Mouse (Mus musculus) spleen, adult 12 weeks (tissue): Measurements from ENCODE around the gene Zfp202.

ENCODE experiments used
- DNase-seq: peaks from one replicate; pipeline ENCODE4 v3.0.0; 2022; ENCODE audit warnings: low spot score

Gene Zfp202

DNA sequence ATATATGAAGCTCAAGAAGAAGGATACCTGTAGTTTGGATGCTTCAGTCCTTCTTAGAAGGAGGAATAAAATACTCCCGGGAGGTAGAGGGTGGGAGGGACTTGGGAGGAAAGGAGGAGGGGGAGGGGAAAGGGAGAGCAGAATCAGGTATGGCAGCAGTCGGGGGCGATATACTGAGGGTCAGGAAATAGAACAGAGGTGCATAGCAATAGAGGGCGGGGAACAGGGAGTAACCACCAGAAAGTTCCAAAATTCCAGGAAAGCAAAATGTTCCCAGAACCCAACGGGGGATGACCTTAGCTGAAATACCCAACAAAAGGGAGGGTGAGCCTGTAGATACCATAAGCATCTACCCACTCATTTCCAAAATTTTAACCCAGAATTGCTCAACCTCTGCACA is 48.2 kb downstream of the Zfp202 start:
- no peak for DNase-seq

DNA sequence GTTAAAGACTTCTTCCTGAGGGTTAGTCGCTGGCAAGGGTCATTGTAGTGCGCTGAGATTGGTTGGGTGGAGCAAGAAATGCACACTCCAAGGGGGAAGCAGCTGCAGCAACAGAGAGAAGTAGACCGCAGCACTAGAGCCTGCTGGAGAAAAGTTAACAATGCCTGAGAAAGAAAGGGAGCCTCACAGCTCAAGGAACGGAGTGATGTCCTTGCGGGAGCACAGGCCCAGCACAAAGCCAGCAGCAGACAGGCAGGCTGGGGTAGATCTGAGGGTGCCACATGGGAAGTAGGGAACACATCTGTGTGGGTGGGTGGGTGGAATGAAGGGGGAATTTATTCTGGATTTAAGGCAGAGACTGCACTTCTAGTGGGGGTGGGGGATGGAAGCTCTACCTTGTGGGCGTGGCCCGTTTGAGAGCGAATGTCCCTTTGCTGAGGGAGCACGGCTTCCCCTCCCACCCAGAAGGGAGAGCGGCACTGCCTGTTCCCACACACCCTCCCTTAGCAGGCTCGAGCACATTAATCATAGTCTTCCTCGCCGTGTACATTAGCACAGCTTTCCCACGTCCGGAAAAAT is 49.2 kb downstream of the Zfp202 start:
- no peak for DNase-seq

DNA sequence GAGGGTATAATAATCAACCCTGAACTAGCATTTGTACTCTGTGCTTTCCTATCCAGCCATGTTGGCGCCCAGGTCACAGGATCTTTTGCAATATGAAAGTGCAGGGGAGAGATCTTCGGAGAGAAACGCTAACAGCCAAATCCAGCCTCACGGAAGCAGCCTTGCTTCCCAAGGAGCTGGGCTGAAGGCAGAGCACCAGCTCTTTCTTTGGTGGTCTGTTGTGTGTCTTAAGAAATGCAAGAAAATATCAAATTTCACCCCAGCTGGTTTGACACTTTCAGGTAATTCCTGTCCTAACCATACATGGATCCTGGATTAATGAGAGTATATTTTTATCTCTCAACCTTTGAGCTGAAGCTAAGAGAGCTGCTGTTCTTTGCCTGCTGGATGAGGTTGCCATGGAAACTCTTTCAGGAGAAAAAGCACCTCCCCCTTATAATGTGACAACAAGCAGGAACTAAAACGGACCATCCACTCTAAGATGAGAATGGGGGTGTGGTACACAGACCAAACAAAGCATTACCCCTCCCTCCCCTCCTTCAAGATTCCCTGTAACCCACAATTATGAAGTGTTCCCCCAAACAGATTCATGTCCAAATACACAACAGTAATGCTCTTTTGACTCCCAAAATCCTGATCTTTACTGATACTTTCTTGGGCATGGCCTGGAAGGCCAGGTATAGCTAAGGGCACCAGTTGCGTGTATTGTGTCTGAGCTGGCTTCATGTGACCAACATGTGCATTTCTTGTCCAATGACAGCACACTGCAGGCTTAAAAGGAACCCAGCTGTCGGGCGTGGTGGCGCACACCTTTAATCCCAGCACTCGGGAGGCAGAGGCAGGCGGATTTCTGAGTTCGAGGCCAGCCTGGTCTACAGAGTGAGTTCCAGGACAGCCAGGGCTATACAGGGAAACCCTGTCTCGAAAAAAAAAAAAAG is 50.1 kb downstream of the Zfp202 start:
- DNase-seq = no peak

DNA sequence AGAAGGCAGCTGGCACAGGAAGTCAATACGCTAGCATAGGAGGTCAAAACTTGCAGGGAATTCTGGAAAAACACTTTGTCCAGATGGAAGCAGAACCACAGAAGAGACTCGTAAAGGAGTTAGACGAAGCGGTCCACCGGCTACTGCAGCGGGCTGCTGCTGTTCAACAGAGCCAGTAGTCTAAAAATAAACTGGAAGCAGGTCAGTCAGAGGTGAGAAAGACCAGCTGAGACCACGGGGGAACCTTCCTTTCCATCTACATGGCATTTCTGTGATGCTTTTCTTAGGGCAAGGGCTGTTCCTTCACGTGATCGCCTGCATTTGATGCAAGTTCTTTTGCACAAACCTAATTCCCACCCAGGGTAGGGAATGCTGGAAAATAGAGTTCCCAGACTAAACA is 53.4 kb downstream of the Zfp202 start:
- no peak for DNase-seq

DNA sequence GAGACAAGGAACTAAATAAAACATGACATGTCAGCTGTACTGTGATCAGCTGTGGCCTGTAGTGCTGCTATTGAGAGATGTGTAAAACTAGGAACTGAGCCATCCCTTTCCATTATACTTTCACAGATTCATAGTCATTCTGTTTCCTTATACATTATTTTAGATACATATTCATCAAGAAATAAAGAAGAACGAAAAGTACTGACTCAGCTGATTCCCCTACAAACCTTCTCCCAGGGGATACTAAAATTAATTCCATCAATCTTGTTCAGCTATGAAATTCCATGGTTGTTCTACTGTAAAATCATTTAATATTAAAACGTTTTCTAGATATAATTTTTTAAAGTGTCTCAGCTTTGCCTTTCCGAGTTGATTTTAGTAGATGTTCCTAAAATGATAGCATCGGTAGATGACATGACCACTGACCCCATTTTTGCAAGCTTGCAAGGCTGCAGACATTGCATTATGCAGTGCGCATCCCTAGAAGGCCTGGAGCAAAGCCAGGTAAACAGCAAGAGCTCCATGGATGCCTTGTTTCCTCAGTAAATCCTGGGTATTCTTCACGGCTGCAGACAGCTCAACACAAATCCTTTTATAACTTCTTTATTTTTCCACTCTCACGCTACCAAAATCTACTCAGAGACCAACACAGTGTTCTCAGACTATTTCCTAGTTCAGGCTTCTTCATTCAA is 54.0 kb downstream of the Zfp202 start:
- DNase-seq = no peak

DNA sequence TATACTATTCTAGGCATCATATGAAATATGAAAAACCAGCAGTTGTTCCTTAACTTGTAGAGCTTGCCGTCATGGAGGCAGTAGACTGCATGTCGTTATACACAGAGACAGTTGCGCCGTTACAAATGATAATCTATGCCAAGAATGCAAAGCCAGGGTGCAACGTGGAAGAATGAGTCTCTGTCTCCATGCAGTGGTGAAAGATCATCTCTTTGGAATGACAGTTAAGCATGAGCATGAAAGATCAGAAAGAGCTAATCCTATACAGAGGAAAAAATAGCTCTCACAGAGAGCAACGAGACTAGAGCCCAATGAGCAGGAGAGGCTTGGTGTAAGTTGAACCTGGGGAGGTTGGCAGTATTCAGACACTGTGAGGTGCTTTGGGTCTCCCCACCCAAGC is 54.6 kb downstream of the Zfp202 start:
- no peak for DNase-seq

DNA sequence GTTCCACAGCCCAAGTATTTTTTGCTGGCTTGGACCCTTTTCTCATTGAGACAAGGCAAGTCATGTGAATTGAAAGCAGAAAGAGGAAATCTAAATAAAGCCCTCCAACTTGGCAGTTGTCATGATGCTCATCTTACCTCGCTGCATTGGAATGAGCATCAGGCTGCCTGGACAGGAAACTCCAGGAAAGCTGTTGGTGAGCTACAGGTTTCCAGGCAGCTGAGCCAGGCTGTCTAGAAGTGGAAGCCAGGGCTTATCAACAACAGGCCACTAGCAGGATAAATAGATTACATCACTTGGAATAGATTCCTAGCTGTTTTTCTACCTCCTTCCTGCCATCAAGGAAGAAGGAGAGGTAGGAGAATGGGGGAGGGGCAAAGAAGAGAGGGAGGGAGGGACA is 57.0 kb downstream of the Zfp202 start:
- no peak for DNase-seq

DNA sequence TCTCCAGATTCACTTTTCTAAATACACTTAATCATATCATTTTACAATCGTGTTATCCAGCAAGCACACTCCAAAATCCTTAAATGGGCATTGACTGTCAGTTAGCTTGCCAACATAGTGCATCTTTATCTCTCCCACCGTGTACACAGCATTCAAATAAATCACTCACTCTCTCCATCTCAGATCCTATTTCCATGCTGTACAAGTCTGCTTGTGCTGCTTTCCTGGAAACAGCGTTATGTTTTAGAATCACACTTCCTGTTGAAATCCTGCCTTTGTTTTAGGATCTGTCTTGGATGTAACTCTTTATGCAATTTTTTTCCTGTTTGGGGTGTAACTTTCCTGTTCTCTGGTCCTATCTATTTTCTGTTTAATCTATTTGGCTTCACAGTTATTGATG is 60.3 kb downstream of the Zfp202 start:
- DNase-seq = no peak
